Mouse (Mus musculus) forebrain, embryonic 11.5 days (tissue): Measurements from ENCODE around the gene Izumo1r. TPM values are rescaled to one million over a fixed set of nuclear protein-coding genes. Genes with fewer than 3 reads are reported as not detected.

Source experiments
- polyA plus RNA-seq: library from polyadenylated mRNA; unstranded; fragments of >200 nt; fragmentation: Nextera tagmentation; extraction: Ambion mirVana; gene quantifications from 2 replicates; pipeline ENCODE4 v1.2.1, GENCODE M21; 2014

The Izumo1r gene
- polyA plus RNA-seq, 1 experiment from 2014 or later: not detected

Other genes with a start within 250 kb of the Izumo1r start
- gene Piwil4, start 163.2 kb downstream of the Izumo1r start, polyA plus RNA-seq: not detected in 2 replicates
- 1.5 and 1.9 TPM in 2 replicates for gene Fut4, start 151.6 kb downstream of the Izumo1r start, polyA plus RNA-seq
- gene 1700012B09Rik, start 132.9 kb downstream of the Izumo1r start, polyA plus RNA-seq: not detected in 2 replicates
- 32.8 and 40.5 TPM in 2 replicates for gene Mre11a, start 119.3 kb downstream of the Izumo1r start, polyA plus RNA-seq
- gene Ankrd49, start 119.1 kb downstream of the Izumo1r start, polyA plus RNA-seq: 55.2 and 61.6 TPM in 2 replicates
- 0.20 and 0.47 TPM in 2 replicates for gene Gpr83, start 43.7 kb downstream of the Izumo1r start, polyA plus RNA-seq
- 103 and 115 TPM in 2 replicates for gene Panx1, start 141.5 kb upstream of the Izumo1r start, polyA plus RNA-seq
- not detected in 2 replicates for gene Hephl1, start 208.2 kb upstream of the Izumo1r start, polyA plus RNA-seq